Mouse (Mus musculus) heart, adult 8-10 months (tissue): ENCODE measurements around the gene Fbxo9. TPM values are rescaled to one million over a fixed set of nuclear protein-coding genes. Genes with fewer than 3 reads are reported as not detected.
A peak's percentile ranks its signal among the peaks of the same experiment; 100 is the strongest.

Experiments
- DNase-seq: peaks from one replicate; pipeline ENCODE4 v3.0.0; 2022; ENCODE audit warnings: low spot score
- total RNA-seq, 4 experiments: library from RNA; stranded (reverse); gene quantifications; 2 replicates each; pipeline ENCODE4 v1.2.4; 2022

Fbxo9 gene
- total RNA-seq, 4 experiments from 2014 or later = 30.9 to 50.6 (median 45.5) TPM

DNA sequence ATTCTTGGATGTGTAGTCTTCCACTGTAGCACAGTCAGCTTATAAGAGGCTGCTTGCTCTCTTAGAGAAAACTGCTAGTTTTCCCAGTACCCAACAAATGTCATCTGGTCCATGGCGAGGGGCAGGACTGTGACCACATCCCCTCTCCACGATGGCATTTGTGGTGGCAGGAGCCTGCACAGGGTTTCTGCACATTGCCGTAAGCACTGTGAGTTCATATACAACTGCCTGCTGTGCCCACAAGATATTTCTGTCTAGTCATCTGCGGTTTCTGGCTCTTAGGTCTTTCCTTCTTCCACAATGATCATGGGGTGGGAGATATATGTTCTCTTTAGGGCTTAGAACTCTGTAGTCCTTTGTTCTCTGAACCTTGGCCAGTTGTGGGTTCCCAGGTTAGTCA, 37.2 kb downstream of the Fbxo9 start:
- no peak for DNase-seq

DNA sequence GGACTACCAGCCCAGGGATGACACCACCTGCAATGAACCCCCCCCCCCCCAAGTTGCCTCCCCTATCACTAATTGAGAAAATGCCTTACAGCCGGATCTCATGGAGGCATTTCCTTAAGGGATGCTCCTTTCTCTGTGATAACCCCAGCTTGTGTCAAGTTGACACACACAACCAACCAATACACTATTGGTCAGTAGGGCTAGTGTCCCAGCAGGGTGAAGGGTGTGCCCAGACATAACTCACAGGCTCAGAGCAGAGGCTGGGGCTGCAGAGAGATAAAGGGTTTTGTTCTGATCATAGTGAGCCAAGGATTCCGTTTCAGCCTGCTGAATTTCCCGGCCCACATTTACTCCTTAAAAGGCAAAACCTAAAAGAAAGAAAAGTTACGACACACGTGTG, 38.4 kb downstream of the Fbxo9 start:
- DNase-seq = no peak

DNA sequence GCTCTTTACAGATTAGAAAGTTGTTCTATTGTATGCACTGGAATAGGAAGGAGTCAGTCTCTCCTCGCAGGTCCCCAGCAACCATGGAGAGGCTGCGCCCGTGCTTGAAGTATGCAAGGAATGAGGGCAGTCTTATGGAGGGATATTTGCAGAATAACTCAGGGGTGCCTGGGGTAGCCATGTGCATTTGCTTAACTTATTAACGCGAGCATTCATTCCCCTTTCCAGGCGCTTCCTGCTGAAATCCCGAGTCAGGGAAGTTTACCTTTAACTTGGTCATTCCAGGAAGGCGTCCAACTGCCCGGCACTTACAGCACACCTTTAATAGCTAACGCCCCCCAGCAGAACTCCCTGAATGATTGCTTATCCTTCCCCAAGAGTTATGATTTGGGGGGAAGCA, 44.7 kb downstream of the Fbxo9 start:
- DNase-seq = no peak

DNA sequence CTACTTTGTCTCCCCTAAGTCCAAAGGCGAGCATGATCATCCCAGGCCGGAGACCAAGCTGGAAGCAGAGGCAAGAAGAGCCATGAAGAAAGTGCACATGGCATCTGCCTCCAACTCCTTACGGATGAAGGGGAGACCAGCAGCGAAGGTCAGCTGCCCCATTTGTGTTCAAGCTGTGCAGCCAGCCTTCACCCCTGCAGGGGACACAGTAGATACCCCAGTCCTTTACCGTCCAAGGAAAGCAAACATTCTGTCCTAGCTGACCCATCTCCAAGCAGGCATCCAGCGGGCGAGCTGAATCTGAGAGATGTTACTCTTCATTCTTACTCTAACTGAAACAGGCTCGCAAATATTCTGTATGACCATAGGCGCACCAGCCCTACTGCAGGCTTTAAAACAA, 46.5 kb downstream of the Fbxo9 start:
- no peak for DNase-seq

DNA sequence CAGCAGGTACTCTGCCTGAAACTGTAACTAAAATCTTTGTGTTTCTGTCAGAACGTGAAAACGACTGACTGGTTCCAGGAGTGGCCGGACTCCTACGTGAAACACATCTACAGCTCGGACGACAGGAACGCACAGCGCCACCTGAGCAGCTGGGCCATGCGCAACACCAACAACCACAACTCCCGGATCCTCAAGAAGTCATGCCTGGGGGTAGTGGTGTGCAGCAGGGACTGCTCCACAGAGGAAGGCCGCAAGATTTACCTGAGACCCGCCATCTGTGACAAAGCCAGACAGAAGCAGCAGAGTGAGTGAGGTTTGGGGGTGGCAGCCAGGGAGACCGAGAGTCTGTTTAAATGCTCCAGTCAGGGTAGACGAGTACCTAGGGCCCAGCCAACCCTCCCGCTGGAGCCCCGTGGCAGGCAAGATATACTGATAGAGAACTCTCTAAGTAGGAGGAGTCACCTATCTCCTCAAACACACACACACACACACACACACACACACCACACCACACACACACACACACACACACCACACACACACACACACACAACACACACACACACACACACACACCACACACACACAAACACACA, 49.2 kb downstream of the Fbxo9 start:
- no peak for DNase-seq

DNA sequence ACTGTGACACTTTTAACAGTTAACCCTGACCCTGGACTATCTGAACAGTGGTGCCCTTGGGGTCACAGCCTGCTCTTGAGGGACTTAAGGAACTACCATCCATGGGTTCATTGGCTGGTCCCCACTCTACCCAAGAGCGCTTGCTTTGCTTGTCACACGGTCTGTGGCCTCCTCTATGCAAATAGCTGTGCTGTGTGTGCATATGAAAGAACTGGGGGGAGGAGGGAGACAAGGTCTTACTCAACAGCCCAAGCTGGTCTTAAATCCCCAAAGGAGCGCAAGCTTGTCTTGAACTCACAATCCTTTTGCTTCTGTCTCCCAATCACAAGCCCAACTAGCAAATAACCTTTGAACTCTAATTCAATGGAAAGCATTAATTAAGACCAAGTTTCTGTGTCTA, 54.6 kb downstream of the Fbxo9 start:
- no peak for DNase-seq

DNA sequence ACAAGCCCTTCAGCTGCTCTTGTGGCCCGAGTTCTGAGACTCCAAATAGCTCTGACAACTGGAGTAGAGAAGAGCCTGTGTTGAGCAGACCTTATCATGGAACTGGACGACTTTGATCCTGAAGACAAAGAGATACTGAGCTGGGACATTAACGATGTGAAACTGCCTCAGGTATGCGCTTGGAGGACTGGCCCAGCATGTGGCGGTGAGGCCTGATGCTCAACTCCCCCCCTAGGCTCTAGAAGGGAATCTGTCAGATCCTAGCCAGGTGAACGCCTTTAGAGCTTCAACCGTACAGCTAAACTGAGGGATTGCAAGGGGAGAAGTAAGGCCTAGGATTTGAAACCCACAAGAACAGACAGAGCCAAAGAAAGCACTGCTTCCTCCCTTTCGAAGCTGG, 55.0 kb downstream of the Fbxo9 start:
- DNase-seq = no peak

DNA sequence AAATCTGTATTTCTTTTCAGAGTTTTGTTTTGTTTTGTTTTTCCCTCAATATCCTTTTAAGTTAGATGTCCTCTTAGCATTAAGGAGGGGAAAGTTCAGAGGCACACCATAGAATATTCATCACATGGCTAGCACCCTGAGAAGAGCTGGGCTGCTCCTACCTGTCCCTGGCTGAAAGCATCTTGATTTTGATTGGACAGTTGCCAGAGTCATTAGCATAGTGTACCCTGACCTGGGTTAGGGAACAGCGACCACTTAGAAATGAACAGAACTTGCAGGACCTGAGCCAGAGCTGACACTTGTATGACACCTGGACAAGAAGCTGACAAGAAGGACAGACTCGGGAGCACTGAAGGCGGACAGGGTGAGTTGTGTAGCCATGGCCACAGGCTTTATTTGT, 57.2 kb downstream of the Fbxo9 start, which contains the start of gene Gcm1:
Gcm1 (plus strand) TSS at position 248 of the 400 bp plus-strand sequence.
- DNase-seq = no peak

DNA sequence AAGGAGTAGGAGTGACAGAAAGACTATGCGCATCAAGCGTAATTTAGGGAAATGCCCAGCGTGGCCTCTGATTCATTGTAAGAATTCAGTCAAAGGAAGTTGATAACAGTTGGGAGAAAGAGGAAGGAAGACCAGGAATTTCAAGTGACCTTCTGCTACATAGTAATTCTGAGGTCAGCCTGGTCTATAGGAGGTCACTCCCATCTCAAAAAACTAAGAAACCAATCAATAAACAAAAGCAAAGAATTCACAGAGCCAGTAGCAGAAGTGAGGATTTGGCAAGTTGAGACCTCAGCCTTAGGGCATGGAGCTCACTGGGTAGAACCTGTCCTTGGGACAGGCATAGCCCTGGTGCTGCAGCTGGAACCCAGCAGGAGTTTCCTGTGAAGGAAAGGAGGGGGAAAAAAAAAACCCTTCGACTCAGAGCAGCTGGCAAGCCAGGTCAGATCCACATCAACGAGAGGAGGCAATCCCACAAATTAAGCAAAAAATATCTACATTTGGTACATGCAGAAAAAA, 58.4 kb downstream of the Fbxo9 start:
- no peak for DNase-seq

DNA sequence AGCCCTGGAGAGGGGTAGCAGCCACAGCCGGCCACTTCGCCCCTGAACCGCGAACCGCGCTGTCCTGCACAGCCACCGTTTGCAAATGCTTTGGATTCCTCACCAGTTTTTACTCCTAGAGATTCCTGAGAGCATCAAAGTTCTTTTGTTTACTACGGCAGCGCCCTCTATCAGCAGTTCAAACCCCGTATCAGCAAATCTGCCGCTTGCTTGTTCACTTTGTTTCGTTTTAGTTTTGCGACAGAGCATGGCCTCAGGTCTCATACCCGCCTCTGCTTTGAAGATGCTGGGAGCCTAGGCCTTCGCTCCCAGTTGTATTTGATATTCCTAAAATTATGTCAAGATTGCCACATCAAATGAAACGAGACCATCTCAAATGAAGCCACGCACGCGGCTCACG, 62.1 kb downstream of the Fbxo9 start:
- DNase-seq = no peak

DNA sequence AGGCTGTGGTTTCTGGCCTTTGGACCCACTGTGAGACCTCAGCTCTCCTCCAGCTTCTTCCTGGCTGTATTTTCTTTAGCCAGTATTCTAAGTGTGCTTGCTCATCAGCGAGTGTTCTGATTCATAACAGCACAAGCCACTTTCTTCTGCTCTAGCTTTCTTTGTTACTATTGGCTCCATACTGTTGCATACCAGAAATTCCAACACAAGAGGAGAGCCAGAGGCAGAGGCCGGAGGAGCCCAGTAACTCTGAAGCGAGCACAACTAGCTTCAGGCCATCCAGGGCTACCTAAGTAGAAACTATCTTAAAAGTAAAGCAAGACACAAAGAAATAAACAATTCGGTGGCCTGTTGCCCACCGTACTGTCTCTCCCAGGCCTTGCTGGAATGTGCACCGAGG, 63.7 kb downstream of the Fbxo9 start:
- DNase-seq = no peak

DNA sequence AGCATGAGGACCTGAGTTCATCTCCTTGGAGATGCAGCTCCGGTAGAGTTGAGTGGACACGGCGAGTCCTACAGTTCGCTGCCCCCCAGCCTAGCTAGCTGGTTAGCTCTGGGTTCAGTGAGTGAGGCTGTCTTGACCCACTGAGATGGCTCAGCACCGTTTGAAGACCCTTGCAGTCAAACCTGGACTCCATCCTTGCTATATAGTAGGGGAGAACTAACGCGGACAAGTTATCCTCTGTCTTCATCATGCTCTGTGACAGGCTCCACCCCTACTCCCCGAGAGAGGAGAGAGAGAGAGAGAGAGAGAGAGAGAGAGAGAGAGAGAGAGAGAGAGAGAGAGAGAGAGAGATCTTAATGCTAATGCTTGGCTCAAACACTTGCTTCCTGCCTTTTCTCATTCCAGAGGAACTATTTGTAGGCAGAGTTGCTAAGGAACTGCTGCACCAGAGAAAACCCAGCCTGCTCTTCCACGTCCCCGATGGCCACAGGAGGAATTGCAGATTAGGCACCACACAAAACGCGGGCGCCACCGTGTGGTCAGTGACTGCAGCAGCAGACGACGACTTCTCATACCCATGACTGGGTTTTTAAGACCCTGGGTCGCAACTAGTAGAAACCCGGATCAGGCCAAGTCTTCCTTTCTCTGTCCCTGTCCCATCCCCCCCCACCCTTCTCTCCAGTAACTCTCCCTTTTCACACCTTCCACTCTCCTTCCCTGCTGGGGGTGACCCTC, 69.9 kb downstream of the Fbxo9 start:
- DNase-seq = peak; percentile 67

DNA sequence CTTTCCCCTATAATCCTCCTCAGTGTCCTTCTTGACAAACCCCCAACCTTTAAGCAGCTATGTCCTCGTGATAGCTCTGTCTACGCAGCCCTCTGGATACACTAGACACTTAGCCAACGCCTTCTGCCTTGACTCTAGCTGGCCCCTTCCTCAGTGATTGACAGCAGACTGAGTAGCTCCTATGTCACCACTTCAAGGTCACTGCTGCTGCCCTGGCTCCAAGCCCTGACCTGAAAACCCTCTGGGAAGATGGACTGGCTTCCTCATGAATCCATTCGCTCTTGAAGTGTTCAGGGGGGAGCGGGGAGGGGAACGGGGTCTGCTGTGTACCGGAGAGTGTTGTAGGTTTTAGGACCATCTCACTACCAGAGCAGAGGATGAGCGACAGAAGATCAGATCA, 73.0 kb downstream of the Fbxo9 start:
- DNase-seq = no peak

DNA sequence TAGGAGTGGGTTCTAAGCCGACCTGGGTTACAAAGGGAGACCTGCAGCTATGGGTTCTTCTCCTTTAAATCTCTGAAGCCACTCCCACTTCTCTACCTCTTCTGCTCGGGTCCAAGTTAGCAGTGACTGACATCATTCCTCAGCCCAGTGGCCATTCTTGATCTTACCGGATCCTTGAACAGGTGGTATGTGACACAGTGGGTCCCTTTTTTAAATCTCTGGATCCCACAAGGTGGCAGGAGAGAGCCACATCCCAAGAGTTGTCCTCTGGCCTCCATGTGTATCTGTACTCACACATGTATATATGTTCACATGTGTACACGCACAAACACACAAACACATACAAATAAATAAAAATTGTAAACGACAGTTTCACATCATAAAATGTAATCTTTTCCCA, 73.6 kb downstream of the Fbxo9 start:
- DNase-seq = no peak

DNA sequence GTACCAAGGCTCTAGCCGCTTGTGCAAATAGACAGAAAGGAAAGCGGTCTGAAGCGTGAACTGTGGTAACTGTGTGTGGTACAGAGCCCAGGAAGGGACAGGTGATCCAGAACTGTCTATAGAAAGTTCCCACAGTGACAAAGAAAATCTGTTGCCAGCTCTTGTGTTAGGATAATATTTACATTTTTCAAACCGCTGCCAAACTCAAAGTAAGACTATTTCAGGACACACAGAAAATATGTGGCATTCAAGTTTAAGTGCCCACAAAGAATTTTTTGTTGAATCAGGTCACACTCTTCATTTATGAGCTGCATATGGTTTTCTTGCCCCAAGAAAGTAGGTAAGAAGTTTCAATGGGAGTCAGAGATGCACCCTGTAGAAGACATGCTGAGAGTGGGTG, 75.9 kb downstream of the Fbxo9 start:
- no peak for DNase-seq

Other genes with a start within 250 kb of the Fbxo9 start
- 10 to 100 TPM; 26.6 to 33.0 (median 29.9) TPM for gene Elovl5, start 191.7 kb downstream of the Fbxo9 start, total RNA-seq
- gene Gcm1, start 57.1 kb downstream of the Fbxo9 start, total RNA-seq = not detected
- 10 to 100 TPM; 12.7 to 14.3 (median 13.3) TPM for gene Ick, start 127 bp upstream of the Fbxo9 start, total RNA-seq
- gene Gsta4, start 73.7 kb upstream of the Fbxo9 start, total RNA-seq = 100 to 1,000 TPM; 108 to 158 (median 147) TPM
- gene Gsta1, start 121.6 kb upstream of the Fbxo9 start, total RNA-seq = 10 to 100 TPM in 2 of 4 experiments, 1 to 10 TPM in 2; 2.9 to 17.3 (median 7.6) TPM
- 1 to 10 TPM in 3 of 4 experiments, under 1 TPM in 1; 0.43 to 6.3 (median 2.7) TPM for gene Gm3776, start 148.1 kb upstream of the Fbxo9 start, total RNA-seq
- 1 to 10 TPM in 2 of 4 experiments, under 1 TPM in 1, not detected in 1; 0.73 to 3.2 (median 2.0) TPM for gene Gm10639, start 180.9 kb upstream of the Fbxo9 start, total RNA-seq
- not detected for gene Omt2a, start 205.7 kb upstream of the Fbxo9 start, total RNA-seq
- not detected for gene Omt2b, start 218.5 kb upstream of the Fbxo9 start, total RNA-seq
- gene Gsta2, start 246.7 kb upstream of the Fbxo9 start, total RNA-seq = 1 to 10 TPM; 1.4 to 4.4 (median 2.6) TPM